Mouse (Mus musculus) heart, postnatal 0 days (tissue): ENCODE data around the gene Emilin3.
"Not testable (repeated sequence)": the region's sequence is repeated elsewhere in the genome, so short reads cannot be mapped to it uniquely, and the experiment has no call there.

Experiments
- CTCF ChIP-seq: IDR thresholded peaks from 2 replicates; pipeline ENCODE4 v1.5.1; 2016; ENCODE audit warnings: antibody characterized with exemption, control low read depth, low read depth
- EP300 ChIP-seq: IDR thresholded peaks from 2 replicates; pipeline ENCODE4 v1.6.1; 2016; ENCODE audit warnings: antibody characterized with exemption, low read depth

DNA sequence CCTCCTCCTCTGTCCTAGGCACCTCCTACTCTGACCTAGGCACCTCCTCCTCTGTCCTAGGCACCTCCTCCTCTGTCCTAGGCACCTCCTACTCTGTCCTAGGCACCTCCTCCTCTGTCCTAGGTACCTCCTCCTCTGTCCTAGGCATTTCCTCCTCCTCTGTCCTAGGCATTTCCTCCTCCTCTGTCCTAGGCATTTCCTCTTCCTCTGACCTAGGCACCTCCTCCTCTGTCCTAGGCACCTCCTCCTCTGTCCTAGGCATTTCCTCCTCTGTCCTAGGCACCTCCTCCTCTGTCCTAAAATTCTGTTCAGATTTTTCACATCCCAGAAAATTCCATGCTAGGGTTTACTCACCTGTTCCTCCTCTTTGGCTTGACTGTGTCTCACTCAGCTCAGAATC is 45.7 kb upstream of the Emilin3 start:
- TF ChIP-seq CTCF, EP300: not testable (repeated sequence)
